Mouse (Mus musculus): ENCODE measurements at regions not wholly inside any gene's neighbourhood (a gene's known extent, or its start where the extent isn't known, plus 50 kb on each side); places are given as distances from the start of the nearest gene placed in this dataset.

DNA sequence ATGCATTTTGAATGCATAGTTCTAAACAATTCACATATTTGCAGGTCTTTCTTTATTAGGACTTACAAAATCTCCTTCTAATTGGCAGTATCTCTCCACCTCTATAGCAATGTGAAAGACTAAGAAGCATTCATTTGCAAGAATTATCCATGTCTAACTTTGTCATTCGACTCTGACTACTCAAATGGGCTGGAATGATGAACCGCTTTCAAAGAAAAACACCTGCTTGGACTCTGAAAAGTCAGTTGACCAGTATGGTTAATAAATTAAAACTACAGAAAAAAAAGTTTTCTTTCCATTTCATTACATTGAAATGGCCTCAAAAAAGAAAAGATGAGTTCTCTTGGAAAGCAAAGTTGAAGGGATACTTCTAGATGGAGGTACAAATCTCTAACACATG is 331.1 kb upstream of the Grin3a start:
- H3K4me1 ChIP-seq (ENCODE audit: control insufficient read depth, insufficient read depth, low read length): no peaks in the 10 kb centered on the region
- H3K9me3 ChIP-seq (ENCODE audit: control insufficient read depth, low read length): no peaks in the 10 kb centered on the region
- WGBS: 84% methylated on average over 2 of the region's 2 CpGs
- no peak overlapping the region for H3K9ac ChIP-seq (ENCODE audit: low read length)
- no peaks in the 10 kb centered on the region for H3K36me3 ChIP-seq (ENCODE audit: control insufficient read depth, insufficient read depth, low read length)
- no peak for ATAC-seq (ENCODE audit: low FRiP score)
- no peak overlapping the region for H3K27ac ChIP-seq (ENCODE audit: low read depth, low read length)
- H3K27me3 ChIP-seq (ENCODE audit: control insufficient read depth, insufficient read depth, low read length): no peaks in the 10 kb centered on the region
- H3K4me2 ChIP-seq: no peak overlapping the region
- H3K4me3 ChIP-seq (ENCODE audit: low read depth, low read length): no peak overlapping the region
- no peak for DNase-seq (ENCODE audit: low spot score, missing footprints)

DNA sequence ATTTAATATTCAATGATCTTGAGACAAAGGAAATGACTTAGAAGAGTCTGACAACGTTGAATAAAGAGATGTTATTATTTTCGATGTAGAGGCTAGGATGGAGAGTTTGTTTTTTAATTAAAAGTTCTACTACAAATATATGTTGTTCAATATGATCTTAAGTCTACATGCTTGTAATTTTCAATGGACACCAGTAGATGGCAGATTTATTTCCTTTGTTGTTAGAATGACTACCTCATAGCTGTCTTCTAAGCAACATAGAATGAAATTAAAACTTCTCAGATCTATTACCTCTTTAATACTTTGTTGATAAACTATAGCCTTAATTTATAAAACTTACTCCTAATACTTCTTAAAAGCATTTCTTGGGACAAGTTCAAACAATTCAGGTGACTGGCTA is 315.3 kb upstream of the Grin3a start:
- Histone ChIP-seq H3K9ac (ENCODE audit: low read length) (no peak overlapping the region), H3K9me3 (ENCODE audit: control insufficient read depth, low read length) (no peaks in the 10 kb centered on the region), H3K4me1 (ENCODE audit: control insufficient read depth, insufficient read depth, low read length) (no peaks in the 10 kb centered on the region), H3K27ac (ENCODE audit: low read depth, low read length) (no peak overlapping the region), H3K4me3 (ENCODE audit: low read depth, low read length) (no peak overlapping the region), H3K4me2 (no peak overlapping the region), H3K36me3 (ENCODE audit: control insufficient read depth, insufficient read depth, low read length) (no peaks in the 10 kb centered on the region), H3K27me3 (ENCODE audit: control insufficient read depth, insufficient read depth, low read length) (no peaks in the 10 kb centered on the region)
- 75% methylated on average over 2 of the region's 2 CpGs for WGBS
- ATAC-seq (ENCODE audit: low FRiP score) (no peak), DNase-seq (ENCODE audit: low spot score, missing footprints) (no peak)

DNA sequence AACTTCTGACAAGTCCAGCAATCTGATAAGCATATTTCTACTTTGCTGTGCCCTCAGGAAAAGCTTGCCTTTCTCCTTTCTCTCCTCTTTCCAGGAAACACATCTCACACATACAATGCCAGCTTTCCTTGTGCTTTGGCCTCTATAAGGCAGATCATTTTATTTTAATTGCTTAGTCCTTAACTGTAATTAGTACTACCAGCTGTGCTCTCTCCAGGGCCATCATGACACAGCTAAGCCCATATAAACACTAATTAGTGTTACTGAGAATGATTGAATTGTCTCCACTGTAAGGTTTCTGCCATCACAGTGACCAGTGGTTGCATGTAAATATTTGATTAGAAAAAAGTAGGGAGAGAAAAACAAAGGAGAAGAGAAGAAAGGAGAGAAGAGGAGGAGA is 300.4 kb upstream of the Grin3a start:
- DNase-seq (ENCODE audit: low spot score, missing footprints): no peak
- ATAC-seq (ENCODE audit: low FRiP score): no peak
- no peak overlapping the region for H3K9ac ChIP-seq (ENCODE audit: low read length)

DNA sequence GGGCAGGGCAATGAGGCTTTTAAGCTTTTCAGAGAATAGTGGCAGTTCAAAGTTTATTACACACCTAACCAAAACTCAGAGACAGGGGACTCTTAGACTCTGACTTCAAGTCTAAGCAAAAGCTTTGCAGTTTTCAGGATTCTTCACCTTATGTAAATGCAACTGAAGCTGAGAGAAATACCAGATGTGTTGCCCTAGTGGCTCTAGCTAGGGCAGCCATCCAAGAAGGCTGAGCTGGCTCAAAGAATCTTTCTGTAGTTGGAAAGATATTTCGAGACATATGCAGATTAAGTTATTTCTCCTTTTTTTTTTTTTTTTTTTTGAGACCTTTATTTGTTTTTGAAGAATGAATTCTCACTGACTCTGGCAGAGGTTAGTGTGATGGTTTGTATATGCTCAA is 284.7 kb upstream of the Grin3a start:
- no peaks in the 10 kb centered on the region for H3K4me1 ChIP-seq (ENCODE audit: control insufficient read depth, insufficient read depth, low read length)
- H3K27me3 ChIP-seq (ENCODE audit: control insufficient read depth, insufficient read depth, low read length): no peaks in the 10 kb centered on the region
- no peaks in the 10 kb centered on the region for H3K36me3 ChIP-seq (ENCODE audit: control insufficient read depth, insufficient read depth, low read length)
- DNase-seq (ENCODE audit: low spot score, missing footprints) (no peak), ATAC-seq (ENCODE audit: low FRiP score) (no peak)
- WGBS: 71% methylated on average over 1 of the region's 1 CpGs
- H3K4me3 ChIP-seq (ENCODE audit: low read depth, low read length): no peak overlapping the region
- H3K9me3 ChIP-seq (ENCODE audit: control insufficient read depth, low read length): no peaks in the 10 kb centered on the region
- H3K9ac ChIP-seq (ENCODE audit: low read length): no peak overlapping the region
- no peak overlapping the region for H3K4me2 ChIP-seq
- H3K27ac ChIP-seq (ENCODE audit: low read depth, low read length): no peak overlapping the region

More for the DNA sequence above, 300.4 kb upstream of the Grin3a start:
- H3K27ac ChIP-seq (ENCODE audit: low read depth, low read length): no peak overlapping the region
- no peaks in the 10 kb centered on the region for H3K9me3 ChIP-seq (ENCODE audit: control insufficient read depth, low read length)
- no peak overlapping the region for H3K4me3 ChIP-seq (ENCODE audit: low read depth, low read length)
- no peaks in the 10 kb centered on the region for H3K27me3 ChIP-seq (ENCODE audit: control insufficient read depth, insufficient read depth, low read length)
- no peaks in the 10 kb centered on the region for H3K36me3 ChIP-seq (ENCODE audit: control insufficient read depth, insufficient read depth, low read length)
- no peaks in the 10 kb centered on the region for H3K4me1 ChIP-seq (ENCODE audit: control insufficient read depth, insufficient read depth, low read length)
- no peak overlapping the region for H3K4me2 ChIP-seq

DNA sequence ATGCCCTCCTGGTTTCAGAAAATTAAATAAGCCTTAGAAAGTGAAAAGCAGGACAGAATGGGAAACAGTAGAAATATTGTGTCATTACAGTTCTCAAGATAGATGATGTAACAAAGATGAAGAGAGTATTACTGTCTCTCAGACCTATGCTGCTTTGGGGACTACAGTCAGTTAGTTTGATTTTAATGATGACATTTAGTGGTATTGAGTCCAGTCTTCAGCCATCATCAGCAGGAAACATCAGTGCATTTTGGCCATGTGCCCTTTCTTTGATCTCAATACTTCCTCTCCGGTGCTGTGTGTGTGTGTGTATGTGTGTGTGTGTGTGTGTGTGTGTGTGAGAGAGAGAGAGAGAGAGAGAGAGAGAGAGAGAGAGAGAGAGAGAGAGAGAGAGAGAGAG is 261.0 kb upstream of the Grin3a start:
- Histone ChIP-seq H3K4me2 (no peak overlapping the region), H3K4me3 (ENCODE audit: low read depth, low read length) (no peak overlapping the region), H3K4me1 (ENCODE audit: control insufficient read depth, insufficient read depth, low read length) (no peaks in the 10 kb centered on the region), H3K9ac (ENCODE audit: low read length) (no peak overlapping the region), H3K9me3 (ENCODE audit: control insufficient read depth, low read length) (no peaks in the 10 kb centered on the region), H3K27me3 (ENCODE audit: control insufficient read depth, insufficient read depth, low read length) (no peaks in the 10 kb centered on the region), H3K27ac (ENCODE audit: low read depth, low read length) (no peak overlapping the region), H3K36me3 (ENCODE audit: control insufficient read depth, insufficient read depth, low read length) (no peaks in the 10 kb centered on the region)
- WGBS: 92% methylated on average over 1 of the region's 1 CpGs
- no peak for DNase-seq (ENCODE audit: low spot score, missing footprints)
- ATAC-seq (ENCODE audit: low FRiP score): no peak

DNA sequence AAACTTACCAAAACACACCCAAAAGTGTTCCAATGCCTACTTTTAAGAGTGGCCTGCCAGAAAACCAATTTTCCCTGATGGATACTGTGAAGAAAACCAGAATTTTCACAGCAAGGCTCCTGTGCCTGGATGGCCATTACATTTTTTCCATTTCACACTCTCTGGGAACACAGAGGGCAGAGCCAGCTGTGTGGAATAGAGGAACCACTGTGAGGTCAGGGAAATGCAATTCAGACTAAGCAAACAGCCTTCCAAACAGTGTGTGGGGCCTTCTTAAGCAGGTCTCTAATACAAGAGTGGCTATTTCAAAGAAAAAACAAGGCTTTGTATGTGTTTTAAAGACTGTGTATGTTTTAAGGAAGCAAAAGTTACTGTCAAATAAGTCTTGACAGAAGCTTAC is 242.3 kb upstream of the Grin3a start:
- no peak overlapping the region for H3K4me3 ChIP-seq (ENCODE audit: low read depth, low read length)
- H3K4me1 ChIP-seq (ENCODE audit: control insufficient read depth, insufficient read depth, low read length): no peaks in the 10 kb centered on the region
- no peaks in the 10 kb centered on the region for H3K27me3 ChIP-seq (ENCODE audit: control insufficient read depth, insufficient read depth, low read length)
- H3K9me3 ChIP-seq (ENCODE audit: control insufficient read depth, low read length): no peaks in the 10 kb centered on the region
- no peaks in the 10 kb centered on the region for H3K36me3 ChIP-seq (ENCODE audit: control insufficient read depth, insufficient read depth, low read length)
- H3K9ac ChIP-seq (ENCODE audit: low read length): no peak overlapping the region
- ATAC-seq (ENCODE audit: low FRiP score): no peak
- H3K4me2 ChIP-seq: no peak overlapping the region
- no peak for DNase-seq (ENCODE audit: low spot score, missing footprints)
- H3K27ac ChIP-seq (ENCODE audit: low read depth, low read length): no peak overlapping the region

DNA sequence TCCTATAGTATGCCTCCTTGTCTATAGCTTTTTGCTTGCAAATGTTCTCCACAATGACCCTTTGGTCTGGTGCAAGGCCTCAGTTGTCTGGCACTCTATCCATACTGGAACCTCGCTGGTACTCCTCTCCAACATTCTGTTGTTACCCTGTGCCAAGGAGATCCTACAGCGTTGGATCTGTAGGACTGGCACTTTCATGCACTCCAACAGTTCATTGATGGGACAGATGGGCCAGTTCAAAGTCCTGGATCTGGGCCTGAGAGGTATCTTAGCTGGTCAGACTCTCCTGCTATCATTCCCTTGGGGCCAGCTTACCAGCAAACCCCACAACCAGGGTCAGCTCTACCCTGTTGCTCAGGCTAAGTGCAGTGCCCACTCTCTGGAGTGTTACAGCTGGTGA is 241.1 kb upstream of the Grin3a start:
- no peak for DNase-seq (ENCODE audit: low spot score, missing footprints)
- WGBS: 73% methylated on average over 2 of the region's 2 CpGs
- H3K4me3 ChIP-seq (ENCODE audit: low read depth, low read length): no peak overlapping the region
- no peaks in the 10 kb centered on the region for H3K36me3 ChIP-seq (ENCODE audit: control insufficient read depth, insufficient read depth, low read length)
- H3K27me3 ChIP-seq (ENCODE audit: control insufficient read depth, insufficient read depth, low read length): no peaks in the 10 kb centered on the region
- no peak for ATAC-seq (ENCODE audit: low FRiP score)
- H3K27ac ChIP-seq (ENCODE audit: low read depth, low read length): no peak overlapping the region
- H3K9me3 ChIP-seq (ENCODE audit: control insufficient read depth, low read length): no peaks in the 10 kb centered on the region
- H3K4me2 ChIP-seq: no peak overlapping the region
- H3K4me1 ChIP-seq (ENCODE audit: control insufficient read depth, insufficient read depth, low read length): no peaks in the 10 kb centered on the region
- no peak overlapping the region for H3K9ac ChIP-seq (ENCODE audit: low read length)

DNA sequence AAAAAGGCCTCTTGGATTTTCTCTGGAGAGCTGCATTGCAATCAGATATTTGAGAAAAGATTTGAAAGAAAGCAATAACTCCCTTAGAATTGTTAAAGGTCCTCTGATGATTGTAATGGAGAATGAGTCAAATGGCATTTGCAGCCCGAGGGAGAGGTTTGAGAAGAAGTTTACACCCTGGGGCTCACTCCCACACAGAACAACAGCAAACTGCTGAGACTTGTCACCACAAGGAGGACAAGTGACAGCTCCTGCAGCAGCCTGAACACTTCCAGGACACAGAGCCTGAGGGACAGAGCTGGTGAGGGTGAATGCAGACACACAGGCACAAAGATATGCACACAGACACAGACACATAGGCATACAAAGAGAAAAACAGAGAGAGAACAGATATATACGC is 210.0 kb upstream of the Grin3a start:
- H3K4me3 ChIP-seq (ENCODE audit: low read depth, low read length): no peak overlapping the region
- no peak overlapping the region for H3K27ac ChIP-seq (ENCODE audit: low read depth, low read length)
- no peaks in the 10 kb centered on the region for H3K9me3 ChIP-seq (ENCODE audit: control insufficient read depth, low read length)
- WGBS: 56% methylated on average over 2 of the region's 2 CpGs
- no peaks in the 10 kb centered on the region for H3K4me1 ChIP-seq (ENCODE audit: control insufficient read depth, insufficient read depth, low read length)
- no peaks in the 10 kb centered on the region for H3K36me3 ChIP-seq (ENCODE audit: control insufficient read depth, insufficient read depth, low read length)
- ATAC-seq (ENCODE audit: low FRiP score) (no peak), DNase-seq (ENCODE audit: low spot score, missing footprints) (no peak)
- H3K27me3 ChIP-seq (ENCODE audit: control insufficient read depth, insufficient read depth, low read length): no peaks in the 10 kb centered on the region
- no peak overlapping the region for H3K9ac ChIP-seq (ENCODE audit: low read length)
- H3K4me2 ChIP-seq: no peak overlapping the region

DNA sequence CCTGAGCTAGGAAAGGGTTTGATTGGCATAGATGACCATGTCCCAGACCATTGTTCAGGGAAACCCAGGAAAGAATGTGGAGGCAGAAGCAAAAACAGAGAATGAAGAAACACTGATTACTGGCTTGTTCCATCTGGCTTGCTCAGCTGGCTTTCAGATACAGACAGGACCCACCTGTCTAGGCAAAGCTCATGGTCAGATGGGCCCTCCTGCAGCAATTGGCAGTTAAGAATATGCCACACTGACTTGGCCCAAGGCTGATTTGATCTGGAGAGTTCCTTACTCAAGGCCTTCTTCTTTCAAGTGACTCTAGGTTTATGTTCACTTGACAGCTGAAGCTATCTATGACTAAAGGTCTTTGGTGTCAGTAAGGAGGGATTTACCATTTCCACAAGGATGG is 195.9 kb upstream of the Grin3a start:
- H3K27ac ChIP-seq (ENCODE audit: low read depth, low read length): no peak overlapping the region
- no peak overlapping the region for H3K4me2 ChIP-seq
- ATAC-seq (ENCODE audit: low FRiP score) (no peak), DNase-seq (ENCODE audit: low spot score, missing footprints) (no peak)
- H3K4me3 ChIP-seq (ENCODE audit: low read depth, low read length): no peak overlapping the region
- H3K9me3 ChIP-seq (ENCODE audit: control insufficient read depth, low read length): no peaks in the 10 kb centered on the region
- H3K36me3 ChIP-seq (ENCODE audit: control insufficient read depth, insufficient read depth, low read length): no peaks in the 10 kb centered on the region
- no peak overlapping the region for H3K9ac ChIP-seq (ENCODE audit: low read length)
- H3K4me1 ChIP-seq (ENCODE audit: control insufficient read depth, insufficient read depth, low read length): no peaks in the 10 kb centered on the region
- H3K27me3 ChIP-seq (ENCODE audit: control insufficient read depth, insufficient read depth, low read length): no peaks in the 10 kb centered on the region

DNA sequence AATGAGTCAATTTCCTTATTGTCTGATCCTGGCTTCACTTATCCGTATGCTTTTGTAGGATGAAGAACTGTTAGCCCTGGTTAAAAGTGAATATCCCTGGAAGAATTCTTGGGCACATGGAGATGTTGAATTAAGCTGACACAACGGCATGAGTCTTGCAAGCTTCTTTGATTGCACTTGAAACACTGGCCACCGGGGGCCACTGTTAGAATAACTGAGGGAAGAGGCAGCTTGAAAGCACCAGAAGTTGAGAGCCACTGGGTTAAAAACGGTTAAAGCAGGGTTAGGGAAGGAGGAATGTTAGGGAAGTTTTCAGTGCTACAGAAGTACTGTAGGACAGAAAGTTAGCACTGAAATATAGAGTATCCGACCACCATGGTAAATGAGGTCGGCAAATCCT is 190.5 kb upstream of the Grin3a start:
- no peak overlapping the region for H3K27ac ChIP-seq (ENCODE audit: low read depth, low read length)
- ATAC-seq (ENCODE audit: low FRiP score) (no peak), DNase-seq (ENCODE audit: low spot score, missing footprints) (no peak)
- H3K4me3 ChIP-seq (ENCODE audit: low read depth, low read length): no peak overlapping the region
- H3K9me3 ChIP-seq (ENCODE audit: control insufficient read depth, low read length): no peaks in the 10 kb centered on the region
- H3K9ac ChIP-seq (ENCODE audit: low read length): no peak overlapping the region
- no peaks in the 10 kb centered on the region for H3K27me3 ChIP-seq (ENCODE audit: control insufficient read depth, insufficient read depth, low read length)
- WGBS: 66% methylated on average over 6 of the region's 6 CpGs
- no peaks in the 10 kb centered on the region for H3K4me1 ChIP-seq (ENCODE audit: control insufficient read depth, insufficient read depth, low read length)
- H3K4me2 ChIP-seq: no peak overlapping the region
- H3K36me3 ChIP-seq (ENCODE audit: control insufficient read depth, insufficient read depth, low read length): no peaks in the 10 kb centered on the region

Data from midbrain, embryonic 11.5 days (tissue).